Mouse (Mus musculus) forebrain, embryonic 12.5 days (tissue): ENCODE measurements at regions not wholly inside any gene's neighbourhood (a gene's known extent, or its start where the extent isn't known, plus 50 kb on each side); places are given as distances from the start of the nearest gene placed in this dataset.
"Not testable (repeated sequence)": the region's sequence is repeated elsewhere in the genome, so short reads cannot be mapped to it uniquely, and the experiment has no call there.

Source experiments
- ATAC-seq: fragments of 200-750 bp; cut with Nextera tagmentation; 2 replicates; pipeline ENCODE4 v1.8.0; 2017; ENCODE audit warnings: moderate TSS enrichment; ENCODE audit not compliant: low FRiP score
- H3K27ac ChIP-seq: fragments of 300-500 bp; sonication (generic); 2 replicates; pipeline ENCODE4 v1.5.1; 2016; ENCODE audit warnings: mild to moderate bottlenecking
- H3K27me3 ChIP-seq: fragments of 300-500 bp; sonication (generic); 2 replicates; pipeline ENCODE4 v1.6.1; 2016; ENCODE audit warnings: mild to moderate bottlenecking
- H3K36me3 ChIP-seq: fragments of 300-500 bp; sonication (generic); replicated peaks from 2 replicates; pipeline ENCODE4 v1.6.1; 2016; ENCODE audit warnings: mild to moderate bottlenecking
- H3K4me1 ChIP-seq: fragments of 300-500 bp; sonication (generic); 2 replicates; pipeline ENCODE4 v1.6.1; 2016
- H3K4me2 ChIP-seq: fragments of 300-500 bp; sonication (generic); 2 replicates; pipeline ENCODE4 v1.6.1; 2016; ENCODE audit warnings: mild to moderate bottlenecking, moderate library complexity
- H3K4me3 ChIP-seq: fragments of 300-500 bp; sonication (generic); replicated peaks from 2 replicates; pipeline ENCODE4 v1.5.1; 2016; ENCODE audit warnings: mild to moderate bottlenecking
- H3K9ac ChIP-seq: fragments of 300-500 bp; sonication (generic); 2 replicates; pipeline ENCODE4 v1.6.1; 2016; ENCODE audit warnings: mild to moderate bottlenecking
- H3K9me3 ChIP-seq: fragments of 300-500 bp; sonication (generic); 2 replicates; pipeline ENCODE4 v1.6.1; 2016
- WGBS: fragments of 180-500 bp; shearing (Covaris S2); methylation state at CpG from one replicate; pipeline ENCODE4 v1.1.7; 2016; 5-methylcytosine and 5-hydroxymethylcytosine counted together

DNA sequence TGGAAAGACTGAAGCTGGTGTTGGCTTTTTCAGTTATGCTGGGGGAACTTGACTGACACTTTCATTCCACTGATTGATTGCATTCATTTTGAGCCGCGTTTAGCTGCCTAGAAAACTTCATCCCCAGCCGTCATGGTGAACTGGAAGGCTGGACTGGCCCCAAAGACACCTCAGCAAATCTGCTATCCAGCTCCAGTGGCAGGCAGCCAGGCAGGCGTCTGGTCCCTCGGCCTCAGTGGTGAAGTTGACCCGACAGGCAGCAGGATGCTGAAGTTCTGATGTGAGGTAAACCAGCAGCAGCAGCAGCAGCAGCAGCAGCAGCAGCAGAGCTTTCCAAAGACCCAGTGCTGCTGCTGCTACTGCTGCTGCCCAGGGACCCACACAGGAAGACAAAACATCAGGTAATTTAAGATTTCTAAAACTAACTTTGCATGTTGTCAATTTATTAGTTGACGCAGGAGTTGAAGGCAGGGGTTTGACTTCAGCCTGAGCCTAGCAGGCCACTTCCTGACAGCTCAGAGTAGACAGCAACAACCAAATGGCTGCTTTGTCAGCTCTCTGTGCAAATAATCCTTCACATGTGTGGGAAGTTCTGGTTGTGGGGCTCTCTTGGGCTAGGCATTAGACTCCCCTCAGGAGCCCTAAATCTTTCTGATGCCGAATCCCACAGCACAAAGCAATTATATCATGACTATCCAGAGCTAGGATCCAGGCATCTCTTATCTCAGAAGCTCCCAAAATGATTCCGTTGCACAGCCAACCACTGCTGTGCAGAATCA, 200.4 kb upstream of the Nhs start:
- ATAC-seq = no peak
- Histone ChIP-seq H3K27me3 (peaks cover 18% of the 10 kb centered on the region), H3K9me3 (no peaks in the 10 kb centered on the region), H3K4me3 (no peak overlapping the region), H3K27ac (no peak overlapping the region), H3K4me2 (no peak overlapping the region), H3K9ac (no peak overlapping the region), H3K36me3 (no peaks in the 10 kb centered on the region), H3K4me1 (no peaks in the 10 kb centered on the region)
- WGBS = 73% methylated on average over 9 of the region's 9 CpGs

GRCm38 (mm10) chrX:162348341-162348740, 188.8 kb upstream of the Nhs start:
- H3K27me3 ChIP-seq = peaks cover 24% of the 10 kb centered on the region
- H3K9ac ChIP-seq = no peak overlapping the region
- H3K4me1 ChIP-seq = no peaks in the 10 kb centered on the region
- H3K36me3 ChIP-seq = no peaks in the 10 kb centered on the region
- WGBS = 57% methylated on average over 4 of the region's 4 CpGs
- no peak for ATAC-seq
- H3K4me2 ChIP-seq = no peak overlapping the region
- no peak overlapping the region for H3K27ac ChIP-seq
- H3K9me3 ChIP-seq = no peaks in the 10 kb centered on the region
- no peak overlapping the region for H3K4me3 ChIP-seq

DNA sequence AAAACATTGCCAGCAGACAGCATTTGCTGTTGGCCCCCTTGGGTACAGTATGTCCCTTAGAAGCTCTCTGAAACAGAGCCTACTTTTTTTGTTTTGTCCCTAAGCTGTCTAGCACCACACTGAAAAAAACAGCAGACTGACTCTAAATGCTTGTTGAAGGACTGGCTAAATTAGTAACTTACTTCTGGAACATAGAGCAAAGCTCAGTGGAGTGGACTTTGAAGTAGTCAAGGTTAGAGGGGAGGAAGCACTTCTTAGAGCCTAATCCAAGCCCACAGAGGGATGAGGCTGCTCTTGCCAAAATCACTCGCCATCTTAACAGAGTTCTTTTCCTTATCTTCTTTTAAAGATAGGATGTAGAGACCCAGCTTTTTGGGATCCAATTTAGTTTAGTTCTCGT, 188.4 kb upstream of the Nhs start:
- Histone ChIP-seq H3K27ac (no peak overlapping the region), H3K36me3 (no peaks in the 10 kb centered on the region), H3K4me3 (no peak overlapping the region), H3K4me2 (no peak overlapping the region), H3K9me3 (no peaks in the 10 kb centered on the region), H3K27me3 (peaks cover 24% of the 10 kb centered on the region), H3K4me1 (no peaks in the 10 kb centered on the region), H3K9ac (no peak overlapping the region)
- 58% methylated on average over 2 of the region's 2 CpGs for WGBS
- ATAC-seq = no peak

GRCm38 (mm10) chrX:162345497-162346143, 186.1 kb upstream of the Nhs start:
- 83% methylated on average over 3 of the region's 3 CpGs for WGBS

GRCm38 (mm10) chrX:162332121-162332520, 172.6 kb upstream of the Nhs start:
- Histone ChIP-seq H3K36me3 (no peaks in the 10 kb centered on the region), H3K4me2 (no peak overlapping the region), H3K4me3 (no peak overlapping the region), H3K27me3 (0 out of 2 replicates have a peak, but pooled peaks cover 4% of the 10 kb centered on the region), H3K9ac (no peak overlapping the region), H3K4me1 (no peaks in the 10 kb centered on the region), H3K9me3 (no peaks in the 10 kb centered on the region), H3K27ac (no peak overlapping the region)
- no peak for ATAC-seq
- 86% methylated on average over 5 of the region's 5 CpGs for WGBS

More at GRCm38 (mm10) chrX:162345497-162346143, 186.1 kb upstream of the Nhs start:
- Histone ChIP-seq H3K4me1 (no peaks in the 10 kb centered on the region), H3K27me3 (peaks cover 22% of the 10 kb centered on the region), H3K36me3 (no peaks in the 10 kb centered on the region), H3K4me2 (no peak overlapping the region), H3K9me3 (no peaks in the 10 kb centered on the region), H3K9ac (no peak overlapping the region), H3K4me3 (no peak overlapping the region), H3K27ac (no peak overlapping the region)
- no peak for ATAC-seq

DNA sequence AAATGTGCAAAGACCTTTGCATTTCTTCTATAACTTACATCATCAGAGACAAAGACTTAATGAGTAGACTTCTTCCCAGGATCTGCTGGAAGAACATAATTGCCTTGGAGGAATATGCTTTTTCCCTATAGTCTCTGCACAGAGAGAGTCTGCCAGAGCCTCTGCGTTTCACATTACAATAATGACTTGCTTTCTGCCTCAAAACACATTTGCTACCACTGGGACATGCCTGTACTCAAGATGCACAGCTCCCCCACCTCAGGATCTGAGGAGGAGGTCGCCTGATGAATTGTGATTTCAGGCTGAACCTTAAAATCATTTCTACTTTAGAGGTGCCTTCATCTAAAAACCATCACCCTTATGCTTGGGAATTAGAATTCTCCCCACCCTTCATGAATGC, 148.1 kb upstream of the Nhs start:
- Histone ChIP-seq H3K27me3 (0 out of 2 replicates have a peak, but pooled peaks cover 3% of the 10 kb centered on the region), H3K27ac (no peak overlapping the region), H3K4me3 (no peak overlapping the region), H3K4me2 (no peak overlapping the region), H3K9me3 (no peaks in the 10 kb centered on the region), H3K9ac (no peak overlapping the region), H3K4me1 (no peaks in the 10 kb centered on the region), H3K36me3 (no peaks in the 10 kb centered on the region)
- WGBS = 66% methylated on average over 2 of the region's 2 CpGs
- ATAC-seq = no peak

DNA sequence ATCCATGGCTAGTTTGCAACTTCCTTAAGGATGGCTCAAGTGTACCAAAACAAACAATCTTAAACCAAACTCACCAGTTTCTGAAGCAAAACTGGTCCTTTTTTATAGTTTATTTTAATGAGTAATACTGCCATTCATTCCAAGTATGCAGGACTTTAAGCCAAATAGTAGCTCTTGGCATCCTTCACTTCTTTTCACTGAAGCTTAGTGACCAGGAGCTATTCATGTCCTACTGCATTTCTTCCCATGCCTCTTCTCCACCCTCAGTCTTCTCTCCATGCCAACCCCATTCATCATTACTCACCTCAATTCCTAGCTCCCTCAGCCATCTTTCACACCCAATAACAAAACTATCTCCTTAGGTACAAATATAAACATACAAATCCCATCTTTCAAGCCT, 144.6 kb upstream of the Nhs start:
- H3K4me2 ChIP-seq = no peak overlapping the region
- no peak overlapping the region for H3K27ac ChIP-seq
- 0 out of 2 replicates have a peak, but pooled peaks cover 3% of the 10 kb centered on the region for H3K27me3 ChIP-seq
- no peak overlapping the region for H3K9ac ChIP-seq
- H3K9me3 ChIP-seq = no peaks in the 10 kb centered on the region
- H3K36me3 ChIP-seq = no peaks in the 10 kb centered on the region
- no peak overlapping the region for H3K4me3 ChIP-seq
- no peak for ATAC-seq
- no peaks in the 10 kb centered on the region for H3K4me1 ChIP-seq

DNA sequence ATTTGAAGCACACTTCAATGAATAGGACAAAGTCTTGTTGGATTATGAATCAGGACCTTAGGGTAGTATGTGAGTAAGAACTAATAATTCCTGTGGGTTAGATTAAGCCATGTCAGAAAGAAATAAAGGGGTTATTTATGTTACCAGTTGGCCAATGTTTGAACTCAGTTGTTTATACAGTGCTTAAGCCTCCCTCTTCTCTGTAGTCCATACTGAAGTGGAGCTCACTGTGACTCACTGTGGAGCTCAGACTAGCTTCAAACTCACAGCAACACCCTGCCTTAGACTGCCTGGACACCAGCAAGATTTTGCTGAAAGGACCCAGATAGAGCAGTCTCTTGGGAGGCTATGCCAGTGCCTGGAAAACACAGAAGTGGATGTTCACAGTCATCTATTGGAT, 143.3 kb upstream of the Nhs start:
- peaks cover 7% of the 10 kb centered on the region; the same call in 1 of the 2 replicates for H3K27me3 ChIP-seq
- no peak overlapping the region for H3K4me3 ChIP-seq
- no peak overlapping the region for H3K4me2 ChIP-seq
- ATAC-seq = no peak
- no peak overlapping the region for H3K9ac ChIP-seq
- H3K4me1 ChIP-seq = no peaks in the 10 kb centered on the region
- H3K36me3 ChIP-seq = no peaks in the 10 kb centered on the region
- no peaks in the 10 kb centered on the region for H3K9me3 ChIP-seq
- H3K27ac ChIP-seq = no peak overlapping the region

DNA sequence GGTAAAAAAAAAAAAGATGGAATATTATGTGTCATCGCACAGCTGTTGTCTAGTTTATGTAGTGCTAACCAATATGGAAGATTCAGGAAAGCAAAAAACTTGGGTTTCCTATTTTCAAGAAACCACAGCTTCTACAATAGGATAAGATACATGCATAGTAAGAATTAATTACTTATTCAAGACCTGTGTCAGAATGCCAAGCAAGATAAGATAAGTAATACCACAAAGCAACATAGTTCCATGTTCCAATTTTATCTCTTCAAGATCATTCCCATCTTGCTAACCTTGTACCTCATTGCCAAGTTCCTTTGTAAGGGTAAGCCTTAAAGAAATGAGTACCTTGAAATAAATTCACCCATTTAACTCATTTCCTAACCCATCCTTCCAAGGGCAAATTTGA, 131.7 kb upstream of the Nhs start:
- H3K27ac ChIP-seq = no peak overlapping the region
- 97% methylated on average over 1 of the region's 1 CpGs for WGBS
- H3K4me3 ChIP-seq = no peak overlapping the region
- H3K9ac ChIP-seq = no peak overlapping the region
- H3K9me3 ChIP-seq = no peaks in the 10 kb centered on the region
- no peaks in the 10 kb centered on the region for H3K36me3 ChIP-seq
- H3K4me2 ChIP-seq = no peak overlapping the region
- ATAC-seq = no peak
- peaks cover 7% of the 10 kb centered on the region; the same call in 1 of the 2 replicates for H3K27me3 ChIP-seq
- no peaks in the 10 kb centered on the region for H3K4me1 ChIP-seq

- H3K4me2 ChIP-seq, H3K9me3 ChIP-seq, H3K36me3 ChIP-seq, H3K4me1 ChIP-seq, H3K9ac ChIP-seq, ATAC-seq, H3K27ac ChIP-seq, H3K4me3 ChIP-seq: not testable (repeated sequence)
- H3K27me3 ChIP-seq = peaks cover 13% of the 10 kb centered on the region; the same call in 1 of the 2 replicates
Measured at GRCm38 (mm10) chrX:162286155-162286554, 126.6 kb upstream of the Nhs start.

GRCm38 (mm10) chrX:162284252-162284651, 124.7 kb upstream of the Nhs start:
- Histone ChIP-seq H3K4me3 (no peak overlapping the region), H3K9ac (no peak overlapping the region), H3K4me1 (no peaks in the 10 kb centered on the region), H3K4me2 (no peak overlapping the region), H3K36me3 (no peaks in the 10 kb centered on the region), H3K9me3 (no peaks in the 10 kb centered on the region), H3K27ac (no peak overlapping the region), H3K27me3 (peaks cover 19% of the 10 kb centered on the region; the same call in 1 of the 2 replicates)
- ATAC-seq = no peak
- WGBS = 81% methylated on average over 3 of the region's 3 CpGs

- 93% methylated on average over 3 of the region's 3 CpGs for WGBS
Measured at GRCm38 (mm10) chrX:162282690-162283089, 123.2 kb upstream of the Nhs start.

More at GRCm38 (mm10) chrX:162282690-162283089, 123.2 kb upstream of the Nhs start:
- Histone ChIP-seq H3K4me3 (no peak overlapping the region), H3K36me3 (no peaks in the 10 kb centered on the region), H3K4me2 (no peak overlapping the region), H3K9me3 (no peaks in the 10 kb centered on the region), H3K9ac (no peak overlapping the region), H3K27me3 (peaks cover 19% of the 10 kb centered on the region; the same call in 1 of the 2 replicates), H3K4me1 (no peaks in the 10 kb centered on the region), H3K27ac (no peak overlapping the region)
- no peak for ATAC-seq
